Mouse (Mus musculus) ES-E14 (cell line): Measurements from ENCODE around the gene Ciart.

Source experiments
- CHD2 ChIP-seq: IDR thresholded peaks from 2 replicates; pipeline ENCODE4 v1.6.1; 2014; ENCODE audit warnings: mild to moderate bottlenecking, low read depth, low read length, inconsistent platforms
- HCFC1 ChIP-seq: IDR thresholded peaks from 2 replicates; pipeline ENCODE4 v1.6.1; 2012; ENCODE audit warnings: low read length, inconsistent platforms, borderline replicate concordance; ENCODE audit not compliant: insufficient read depth
- ZNF384 ChIP-seq: IDR thresholded peaks from 2 replicates; pipeline ENCODE4 v1.6.1; 2012; ENCODE audit warnings: low read depth, low read length, inconsistent platforms

- TF ChIP-seq ZNF384, result no peak
- peak; percentile 59; the same call in 1 of the 2 replicates for TF ChIP-seq HCFC1
- 0 out of 2 replicates have a peak, but pooled peaks have one; percentile 40 for TF ChIP-seq CHD2
Measured at GRCm38 (mm10) chr3:95871392-95871867, 10.6 kb downstream of the Ciart start, which contains the start of gene Mrps21.
